Mouse (Mus musculus): ENCODE results near the gene Vmn1r207-ps.
"Not testable (repeated sequence)": the region's sequence is repeated elsewhere in the genome, so short reads cannot be mapped to it uniquely, and the experiment has no call there.

Gene Vmn1r207-ps

GRCm38 (mm10) chr13:22729529-22729928 lies at the start of gene Vmn1r207-ps:
Vmn1r207-ps (minus strand) TSS chr13:22729629.
- DNase-seq, result not testable (repeated sequence)

DNA sequence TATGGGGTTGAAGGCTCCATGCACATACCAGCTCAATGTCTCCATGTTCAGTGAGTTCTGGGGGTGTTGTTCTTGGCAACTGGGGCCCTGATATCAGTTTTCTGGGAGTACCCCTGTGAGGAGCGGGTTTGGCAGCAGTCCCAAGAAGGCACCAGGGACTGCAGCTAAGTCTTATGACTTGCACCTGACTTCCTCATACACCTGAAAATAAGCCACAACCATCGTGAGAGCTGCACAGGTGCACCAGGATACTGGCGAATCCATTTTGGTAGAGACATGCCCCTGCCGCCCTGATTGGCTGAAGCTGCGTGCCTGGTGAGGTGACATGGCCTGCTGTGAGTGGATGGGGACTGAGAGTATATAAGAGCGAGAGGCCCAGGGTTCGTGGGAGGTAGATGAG lies 47.9 kb upstream of the Vmn1r207-ps start, which contains the start of gene Vmn1r208:
Gene Vmn1r208, minus strand, starts transcription at position 101 of the 400 bp plus-strand sequence.
- DNase-seq, result not testable (repeated sequence)

- not testable (repeated sequence) for DNase-seq
Measured at GRCm38 (mm10) chr13:22771592-22771991, 42.2 kb upstream of the Vmn1r207-ps start.

GRCm38 (mm10) chr13:22747524-22747923 lies 18.1 kb upstream of the Vmn1r207-ps start:
- DNase-seq, result no peak

DNA sequence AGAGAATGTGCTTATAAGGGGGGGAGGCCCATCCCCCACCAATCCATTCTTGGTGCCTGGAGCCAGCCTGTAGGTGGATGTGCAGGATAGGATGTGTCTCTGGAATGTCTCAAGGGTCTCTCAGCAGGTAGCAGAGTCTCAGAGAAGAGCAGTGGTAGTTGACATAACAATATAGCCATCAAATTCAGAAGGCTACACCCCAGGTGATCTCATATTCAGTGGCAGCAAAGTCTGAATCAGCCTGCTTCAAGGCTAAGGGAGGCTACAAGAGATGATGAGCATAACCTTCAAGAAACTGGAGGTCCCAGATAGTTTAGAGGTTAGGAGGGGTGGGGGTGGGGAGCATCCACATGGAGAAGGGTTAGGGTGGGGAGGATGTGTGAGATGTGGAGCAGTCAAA lies 22.5 kb downstream of the Vmn1r207-ps start:
- DNase-seq, result not testable (repeated sequence)

DNA sequence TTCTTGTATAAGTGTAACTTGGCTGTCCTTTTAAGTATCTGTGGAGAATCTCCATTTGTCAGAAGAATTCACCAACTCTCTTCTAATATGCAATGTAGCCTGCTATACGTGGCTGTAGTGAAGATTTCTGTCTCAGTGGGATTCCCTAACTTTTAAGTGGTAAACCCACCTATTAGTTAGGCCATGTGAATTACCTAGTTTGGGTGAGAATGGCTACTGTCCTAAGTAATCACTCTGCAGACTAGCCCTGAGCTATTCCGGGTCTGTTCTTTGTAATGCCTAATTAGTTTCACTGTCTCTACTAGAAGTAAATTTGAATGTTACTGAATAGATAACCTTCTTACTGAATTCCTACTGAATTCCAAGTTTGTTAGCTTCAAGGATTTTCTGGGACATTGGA lies 26.5 kb downstream of the Vmn1r207-ps start:
- not testable (repeated sequence) for DNase-seq

Data from right cerebral cortex, postnatal 14 days (tissue).